Mouse (Mus musculus): ENCODE results near the gene Olfr571. TPM values are rescaled to one million over a fixed set of nuclear protein-coding genes. Genes with fewer than 3 reads are reported as not detected.

The Olfr571 gene
- not detected in 2 replicates for polyA plus RNA-seq (2015; fragmentation: Nextera tagmentation; extraction: Ambion mirVana)

DNA sequence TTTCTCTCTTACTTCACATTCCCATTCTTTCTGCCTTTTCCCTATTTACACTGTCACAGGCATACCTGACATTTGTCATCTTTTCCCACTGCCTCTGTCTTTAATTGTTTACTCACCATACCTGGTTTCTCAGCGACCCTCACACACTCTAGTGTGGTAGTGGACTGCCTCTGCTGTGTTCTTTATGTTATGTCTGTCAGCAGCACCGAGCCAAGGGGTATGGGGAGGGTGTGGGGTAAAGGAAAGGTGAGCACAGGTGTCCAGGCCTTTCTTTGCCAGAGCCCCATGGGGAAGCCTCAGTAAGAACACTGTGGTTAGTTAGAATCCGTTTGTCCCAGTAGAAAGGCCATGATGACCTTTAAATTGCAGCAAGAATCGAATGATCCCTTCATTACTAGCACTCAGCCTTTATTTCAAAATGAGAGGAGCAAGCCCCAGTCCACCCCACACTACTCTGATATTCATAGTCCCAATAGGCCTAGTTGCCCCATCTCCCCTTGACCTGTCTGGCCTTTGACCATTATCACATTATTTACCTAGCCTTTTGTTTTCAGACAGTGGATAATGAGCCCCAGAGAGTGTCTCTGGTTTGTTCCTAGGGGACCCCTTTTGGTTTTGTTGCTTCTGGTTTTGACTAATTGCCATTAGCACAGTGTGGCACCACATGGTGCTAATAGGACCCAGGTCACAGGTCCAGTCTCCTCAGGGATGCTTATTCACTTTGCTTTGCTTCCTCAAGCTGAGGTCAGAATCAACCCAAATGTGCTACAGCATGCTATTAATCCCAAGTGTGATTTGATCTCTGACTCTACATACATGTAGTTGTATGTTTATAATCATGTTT lies at the start of gene Olfr571:
TSS of gene Olfr571 (minus strand) at position 505 of the 844 bp plus-strand sequence.
- Histone ChIP-seq H3K36me3 (no peaks in the 10 kb centered on the region), H3K4me2 (no peak within 1 kb of the TSS), H3K27ac (no peak within 1 kb of the TSS), H3K27me3 (no peaks in the 10 kb centered on the region), H3K9ac (no peak within 1 kb of the TSS), H3K4me1 (no peaks in the 10 kb centered on the region), H3K4me3 (no peak within 1 kb of the TSS), H3K9me3 (no peaks in the 10 kb centered on the region)
- no peak for ATAC-seq (ENCODE audit: borderline replicate concordance, extremely low read depth, low FRiP score, low TSS enrichment)
- WGBS = 53% methylated on average over 4 of the region's 4 CpGs

DNA sequence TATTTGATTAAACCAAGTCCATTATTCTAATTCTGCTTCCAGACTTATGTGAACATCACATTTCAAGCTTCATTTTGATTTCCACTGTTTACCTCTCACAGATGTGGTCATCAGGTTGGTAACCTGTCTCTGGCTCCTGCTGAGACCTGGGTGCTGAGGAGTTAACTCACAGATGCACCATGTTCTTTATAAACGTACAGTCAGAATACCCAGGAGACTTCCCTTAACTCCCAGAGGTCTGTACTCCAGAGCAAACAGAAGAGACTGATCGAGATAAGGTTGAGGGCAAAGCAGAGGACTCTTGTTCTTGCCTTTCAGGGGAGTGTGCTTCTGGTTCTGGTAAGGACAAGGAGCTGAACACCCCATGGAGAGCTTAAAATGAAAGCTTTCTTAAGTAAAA lies 45.0 kb upstream of the Olfr571 start, which contains the start of gene Olfr576:
TSS of gene Olfr576 (plus strand) at position 301 of the 400 bp plus-strand sequence.
- no peaks in the 10 kb centered on the region for H3K27me3 ChIP-seq
- H3K9ac ChIP-seq = no peak within 1 kb of the TSS
- ATAC-seq (ENCODE audit: borderline replicate concordance, extremely low read depth, low FRiP score, low TSS enrichment) = no peak
- no peak within 1 kb of the TSS for H3K4me3 ChIP-seq
- 11% methylated on average over 2 of the region's 2 CpGs for WGBS
- H3K36me3 ChIP-seq = no peaks in the 10 kb centered on the region
- no peak within 1 kb of the TSS for H3K4me2 ChIP-seq
- H3K9me3 ChIP-seq = no peaks in the 10 kb centered on the region
- H3K4me1 ChIP-seq = no peaks in the 10 kb centered on the region; the same call in 1 of the 2 replicates
- H3K27ac ChIP-seq = no peak within 1 kb of the TSS

DNA sequence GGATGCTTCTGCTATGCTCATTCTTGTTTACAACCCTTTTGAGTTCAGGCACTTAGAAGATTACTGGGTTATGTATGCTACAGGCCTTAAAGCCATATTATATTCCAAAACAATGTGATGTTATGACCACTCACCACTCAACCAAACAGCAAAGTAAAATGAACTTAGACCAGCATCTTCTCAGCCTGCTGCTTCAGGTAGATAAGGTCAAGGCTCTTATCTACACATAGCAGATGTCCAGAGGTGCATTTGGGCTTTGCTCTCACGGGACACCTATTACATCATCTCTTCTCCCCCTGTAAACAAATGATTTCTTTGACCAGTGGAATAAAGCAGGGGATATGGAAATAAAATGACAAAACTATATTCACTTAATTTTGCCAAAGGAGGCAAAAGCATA lies 41.3 kb upstream of the Olfr571 start, which contains the start of gene Olfr575:
TSS of gene Olfr575 (minus strand) at position 183 of the 400 bp plus-strand sequence.
- Histone ChIP-seq H3K9me3 (no peaks in the 10 kb centered on the region), H3K4me2 (no peak within 1 kb of the TSS), H3K9ac (no peak within 1 kb of the TSS), H3K4me3 (no peak within 1 kb of the TSS), H3K27me3 (no peaks in the 10 kb centered on the region), H3K4me1 (no peaks in the 10 kb centered on the region), H3K36me3 (no peaks in the 10 kb centered on the region), H3K27ac (no peak within 1 kb of the TSS)
- ATAC-seq (ENCODE audit: borderline replicate concordance, extremely low read depth, low FRiP score, low TSS enrichment) = no peak
- 38% methylated on average over 1 of the region's 1 CpGs for WGBS

DNA sequence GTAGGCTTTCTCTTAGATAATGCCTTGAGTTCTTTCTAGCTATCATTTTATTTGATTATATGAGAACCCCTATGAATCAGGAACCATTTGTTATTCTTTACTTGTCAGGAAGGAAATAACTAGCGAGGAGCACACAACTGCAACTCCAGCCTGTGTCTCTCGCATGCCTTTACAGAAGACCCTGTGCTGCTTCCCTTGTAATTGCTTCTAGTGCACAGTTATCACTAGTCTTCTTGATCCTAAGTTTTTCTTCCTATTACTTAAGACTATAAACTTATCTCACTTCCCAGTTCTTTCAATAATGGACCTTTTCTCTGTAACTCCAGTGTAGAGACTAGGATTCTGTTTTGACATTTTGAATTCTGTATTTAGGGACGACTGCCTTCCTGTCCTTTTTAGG lies 40.8 kb upstream of the Olfr571 start:
- WGBS = 53% methylated on average over 3 of the region's 3 CpGs
- no peak for ATAC-seq (ENCODE audit: borderline replicate concordance, extremely low read depth, low FRiP score, low TSS enrichment)
- H3K9me3 ChIP-seq = no peaks in the 10 kb centered on the region
- H3K27me3 ChIP-seq = no peaks in the 10 kb centered on the region
- H3K4me1 ChIP-seq = no peaks in the 10 kb centered on the region
- no peak overlapping the region for H3K4me3 ChIP-seq
- no peak overlapping the region for H3K9ac ChIP-seq
- no peak overlapping the region for H3K27ac ChIP-seq
- H3K4me2 ChIP-seq = no peak overlapping the region
- no peaks in the 10 kb centered on the region for H3K36me3 ChIP-seq

DNA sequence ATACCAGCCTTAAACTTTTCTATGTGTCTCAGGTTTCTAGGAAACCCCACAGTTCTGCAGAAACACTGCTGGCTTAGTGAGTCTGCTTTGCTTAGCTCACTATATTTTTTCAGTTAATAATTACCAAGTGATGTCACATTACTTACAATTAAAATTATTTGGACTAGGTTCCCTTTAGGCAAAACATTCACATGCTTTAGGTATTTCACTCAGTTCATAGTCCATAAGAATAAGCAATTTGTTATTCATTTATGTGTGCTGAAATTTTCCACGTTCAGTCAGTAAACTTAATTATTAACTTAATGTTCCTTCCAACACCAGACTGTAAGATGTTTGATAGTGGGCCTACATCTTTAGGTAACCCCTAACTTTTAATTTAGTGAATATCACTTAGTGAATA lies 33.4 kb upstream of the Olfr571 start:
- Histone ChIP-seq H3K4me2 (no peak overlapping the region), H3K4me1 (no peaks in the 10 kb centered on the region), H3K9ac (no peak overlapping the region), H3K27ac (no peak overlapping the region), H3K9me3 (no peaks in the 10 kb centered on the region), H3K27me3 (no peaks in the 10 kb centered on the region), H3K36me3 (no peaks in the 10 kb centered on the region), H3K4me3 (no peak overlapping the region)
- 37% methylated on average over 1 of the region's 1 CpGs for WGBS
- no peak for ATAC-seq (ENCODE audit: borderline replicate concordance, extremely low read depth, low FRiP score, low TSS enrichment)

DNA sequence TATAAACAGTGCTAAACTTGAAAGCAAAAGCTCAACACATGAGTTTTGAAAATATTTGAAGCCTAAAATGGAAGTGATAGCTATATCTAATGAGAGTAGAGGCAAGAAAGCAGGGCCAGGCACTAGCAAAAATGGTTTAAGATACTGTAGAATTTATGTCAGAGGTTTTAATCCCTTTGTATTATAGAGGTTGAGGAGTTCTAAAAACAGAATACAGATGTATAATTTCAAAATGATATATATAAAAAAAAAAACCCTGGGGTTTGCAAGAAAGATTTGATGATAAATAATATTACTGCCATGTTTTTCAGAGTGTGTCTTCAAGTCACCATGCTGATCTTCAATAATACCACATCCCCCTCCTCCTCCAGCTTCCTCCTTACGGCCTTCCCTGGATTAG lies 30.8 kb upstream of the Olfr571 start, which contains the start of gene Olfr574:
TSS of gene Olfr574 (plus strand) at position 301 of the 400 bp plus-strand sequence.
- Histone ChIP-seq H3K4me1 (no peaks in the 10 kb centered on the region), H3K9ac (no peak within 1 kb of the TSS), H3K36me3 (no peaks in the 10 kb centered on the region), H3K9me3 (no peaks in the 10 kb centered on the region), H3K27me3 (no peaks in the 10 kb centered on the region), H3K27ac (no peak within 1 kb of the TSS), H3K4me3 (no peak within 1 kb of the TSS), H3K4me2 (no peak within 1 kb of the TSS)
- ATAC-seq (ENCODE audit: borderline replicate concordance, extremely low read depth, low FRiP score, low TSS enrichment) = no peak
- 85% methylated on average over 1 of the region's 1 CpGs for WGBS

DNA sequence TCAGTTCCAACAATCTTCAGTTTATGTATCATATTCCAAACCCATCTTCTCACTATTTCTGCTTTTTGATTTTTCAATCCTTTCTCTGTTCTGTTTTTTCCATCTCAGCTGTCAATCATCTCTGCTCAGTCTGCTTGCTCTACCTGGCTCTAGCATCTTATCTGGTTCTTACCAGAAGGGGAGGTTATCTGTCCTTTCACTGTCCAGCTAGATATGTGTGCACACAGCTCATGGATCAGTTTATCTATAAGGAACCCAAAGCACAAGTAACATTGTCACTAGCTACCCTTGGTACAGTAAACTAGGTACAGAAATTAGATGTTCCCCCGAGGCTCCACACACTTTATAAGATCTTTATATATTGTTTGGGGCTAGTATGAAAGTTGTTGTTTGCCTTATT lies 26.1 kb upstream of the Olfr571 start:
- Histone ChIP-seq H3K27ac (no peak overlapping the region), H3K9ac (no peak overlapping the region), H3K4me3 (no peak overlapping the region), H3K9me3 (no peaks in the 10 kb centered on the region), H3K36me3 (no peaks in the 10 kb centered on the region), H3K4me1 (no peaks in the 10 kb centered on the region), H3K27me3 (no peaks in the 10 kb centered on the region), H3K4me2 (no peak overlapping the region)
- 83% methylated on average over 1 of the region's 1 CpGs for WGBS
- ATAC-seq (ENCODE audit: borderline replicate concordance, extremely low read depth, low FRiP score, low TSS enrichment) = no peak

DNA sequence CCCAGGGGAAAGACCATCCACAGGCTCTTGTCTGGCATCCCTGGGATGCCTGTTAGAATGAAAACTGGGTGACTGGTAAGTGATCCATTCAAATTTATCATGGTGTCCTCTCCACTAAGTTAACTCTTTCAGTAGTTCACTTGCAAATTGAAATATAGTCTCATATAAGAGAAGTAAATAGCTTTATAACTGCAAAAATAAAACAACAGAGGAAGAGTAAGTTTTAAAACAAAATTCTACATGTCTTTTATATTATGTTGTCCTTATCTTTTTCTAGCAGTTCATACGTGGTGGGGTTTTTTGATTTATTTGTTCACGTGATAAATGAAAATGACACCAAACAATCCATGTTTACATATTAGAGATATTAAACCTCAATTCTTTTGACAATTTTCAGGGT lies 25.1 kb upstream of the Olfr571 start, which contains the start of gene Olfr573-ps1:
TSS of gene Olfr573-ps1 (minus strand) at position 101 of the 400 bp plus-strand sequence.
- H3K4me3 ChIP-seq = no peak within 1 kb of the TSS
- H3K4me2 ChIP-seq = no peak within 1 kb of the TSS
- no peaks in the 10 kb centered on the region for H3K27me3 ChIP-seq
- H3K27ac ChIP-seq = no peak within 1 kb of the TSS
- H3K36me3 ChIP-seq = no peaks in the 10 kb centered on the region
- WGBS = 76% methylated on average over 2 of the region's 2 CpGs
- H3K4me1 ChIP-seq = no peaks in the 10 kb centered on the region
- no peak within 1 kb of the TSS for H3K9ac ChIP-seq
- no peaks in the 10 kb centered on the region for H3K9me3 ChIP-seq
- no peak for ATAC-seq (ENCODE audit: borderline replicate concordance, extremely low read depth, low FRiP score, low TSS enrichment)

DNA sequence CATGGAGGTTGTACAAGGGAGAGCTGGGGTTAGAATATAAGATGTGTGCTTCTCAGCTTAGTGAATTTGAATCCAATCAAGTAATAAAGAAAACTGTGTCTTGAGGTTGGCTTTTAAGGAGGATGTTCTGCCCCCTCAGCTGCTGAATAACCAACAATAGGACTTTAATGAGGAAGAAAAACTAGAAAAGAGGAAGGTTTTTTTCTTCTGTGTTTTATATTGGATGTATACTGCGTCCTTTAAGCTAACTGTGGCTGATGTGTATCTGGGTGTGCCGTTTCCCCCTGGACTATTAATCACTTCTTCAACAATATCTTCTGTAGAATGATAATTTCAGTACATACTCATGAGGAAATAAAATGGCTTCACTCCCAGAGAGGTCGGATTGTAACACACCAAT lies 9.8 kb upstream of the Olfr571 start:
- no peaks in the 10 kb centered on the region for H3K4me1 ChIP-seq
- H3K4me3 ChIP-seq = no peak overlapping the region
- H3K9ac ChIP-seq = no peak overlapping the region
- ATAC-seq (ENCODE audit: borderline replicate concordance, extremely low read depth, low FRiP score, low TSS enrichment) = no peak
- H3K9me3 ChIP-seq = no peaks in the 10 kb centered on the region
- H3K4me2 ChIP-seq = no peak overlapping the region
- no peaks in the 10 kb centered on the region for H3K36me3 ChIP-seq
- WGBS = 58% methylated on average over 3 of the region's 3 CpGs
- no peak overlapping the region for H3K27ac ChIP-seq
- no peaks in the 10 kb centered on the region for H3K27me3 ChIP-seq

DNA sequence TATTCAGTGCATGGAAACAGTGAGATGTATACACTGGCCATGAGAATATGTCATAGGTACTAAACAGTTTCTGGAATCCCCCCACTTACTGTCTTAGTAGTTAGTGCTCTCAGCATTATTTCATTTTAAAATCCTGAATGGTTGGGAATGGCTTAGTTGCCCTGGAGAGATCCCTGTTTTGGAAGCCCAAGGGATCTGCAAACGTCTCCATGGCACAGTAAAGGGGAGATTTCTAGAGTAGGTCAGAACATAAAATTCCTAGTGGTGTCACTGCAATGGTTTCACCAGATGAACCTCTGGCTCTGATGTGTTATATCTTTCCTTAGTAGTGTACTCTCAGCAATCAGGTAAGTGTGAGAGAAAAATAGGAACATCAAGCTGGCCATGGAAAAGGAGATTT lies 6.8 kb upstream of the Olfr571 start, which contains the start of gene Olfr572:
TSS of gene Olfr572 (plus strand) at position 301 of the 400 bp plus-strand sequence.
- Histone ChIP-seq H3K4me2 (no peak within 1 kb of the TSS), H3K36me3 (no peaks in the 10 kb centered on the region), H3K27ac (no peak within 1 kb of the TSS), H3K9ac (no peak within 1 kb of the TSS), H3K4me1 (no peaks in the 10 kb centered on the region), H3K4me3 (no peak within 1 kb of the TSS), H3K9me3 (no peaks in the 10 kb centered on the region), H3K27me3 (no peaks in the 10 kb centered on the region)
- WGBS = 47% methylated on average over 1 of the region's 1 CpGs
- no peak for ATAC-seq (ENCODE audit: borderline replicate concordance, extremely low read depth, low FRiP score, low TSS enrichment)

DNA sequence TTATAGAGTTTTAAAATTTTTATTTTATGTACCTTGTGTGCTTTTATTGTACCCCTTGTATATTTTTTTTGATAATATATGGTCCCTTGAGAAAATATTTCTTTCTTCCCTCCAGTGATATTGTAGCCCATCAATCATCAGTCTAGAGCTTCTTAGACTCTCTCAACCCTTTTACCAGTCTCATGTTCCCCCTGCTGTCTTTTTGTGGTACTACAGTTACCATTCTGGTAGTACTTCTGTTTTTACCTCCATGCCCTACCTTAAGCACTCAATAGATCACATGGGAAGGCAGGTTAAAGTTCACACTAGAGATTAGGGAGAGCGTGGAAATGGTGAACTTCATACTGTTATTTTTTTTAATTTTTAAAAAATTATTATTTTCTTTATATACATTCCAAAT lies 2.3 kb upstream of the Olfr571 start:
- Histone ChIP-seq H3K4me1 (no peaks in the 10 kb centered on the region), H3K27ac (no peak overlapping the region), H3K36me3 (no peaks in the 10 kb centered on the region), H3K9me3 (no peaks in the 10 kb centered on the region), H3K4me2 (no peak overlapping the region), H3K4me3 (no peak overlapping the region), H3K9ac (no peak overlapping the region), H3K27me3 (no peaks in the 10 kb centered on the region)
- ATAC-seq (ENCODE audit: borderline replicate concordance, extremely low read depth, low FRiP score, low TSS enrichment) = no peak
- 8% methylated on average over 1 of the region's 1 CpGs for WGBS

DNA sequence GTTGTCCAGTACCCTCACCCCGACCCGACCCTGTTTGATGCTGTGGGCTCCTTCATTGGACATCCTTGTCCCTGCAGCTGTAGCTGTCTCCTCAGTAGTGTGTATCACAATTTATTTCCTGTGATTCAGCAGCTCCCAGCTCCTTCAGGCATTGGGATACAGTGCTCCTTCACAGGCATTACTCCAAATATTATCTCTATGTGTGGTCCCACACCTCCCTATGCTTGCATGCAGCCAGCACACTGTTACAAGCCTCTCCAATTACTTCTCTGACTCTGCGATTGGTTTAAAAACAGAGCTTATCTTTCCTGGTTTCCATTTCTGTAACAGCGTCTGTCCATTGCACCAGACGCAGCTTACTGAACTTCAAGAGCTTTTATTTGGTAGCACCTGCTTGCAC lies 931 bp downstream of the Olfr571 start:
- Histone ChIP-seq H3K9ac (no peak overlapping the region), H3K4me2 (no peak overlapping the region), H3K4me1 (no peaks in the 10 kb centered on the region), H3K27ac (no peak overlapping the region), H3K27me3 (no peaks in the 10 kb centered on the region), H3K4me3 (no peak overlapping the region), H3K9me3 (no peaks in the 10 kb centered on the region), H3K36me3 (no peaks in the 10 kb centered on the region)
- no peak for ATAC-seq (ENCODE audit: borderline replicate concordance, extremely low read depth, low FRiP score, low TSS enrichment)
- 33% methylated on average over 5 of the region's 5 CpGs for WGBS
